In genomic region chr1:134060849-134061569, GRCm38 (mm10) we compare ENCODE assay signal across 8 mouse cellular contexts. TPM values are rescaled to one million over a fixed set of nuclear protein-coding genes. Genes with fewer than 3 reads are reported as not detected.
DNase-seq lines count a peak whose midpoint lies in the region; ATAC-seq and TF ChIP-seq lines count a peak whose summit lies in the region.

No protein-coding gene starts in this region.

- no peaks in the 10 kb centered on the region for H3K27me3 ChIP-seq in hindbrain, postnatal 0 days (ENCODE audit: insufficient read depth, low read length)

- 1% methylated on average over 31 of the region's 31 CpGs for WGBS in hindbrain, postnatal 0 days

- H3K36me3 ChIP-seq in hindbrain, postnatal 0 days (ENCODE audit: insufficient read depth, low read length) = no peaks in the 10 kb centered on the region

- peak; percentile 33; the same call in 1 of the 2 replicates for TF ChIP-seq CTCF in gastrocnemius, adult 2 months (IDR thresholded peaks at IDR 0.05)
- TF ChIP-seq CTCF in hindbrain, postnatal 0 days (IDR thresholded peaks at IDR 0.05; ENCODE audit: low read depth) = peak; percentile 51

- peak; percentile 91 for ATAC-seq in hindbrain, postnatal 0 days
- peak; percentile 66 for ATAC-seq in megakaryocyte, adult 5-6 weeks (ENCODE audit: poor library complexity, severe bottlenecking)

- peak overlapping the region; percentile 70 for H3K4me3 ChIP-seq in gastrocnemius, adult 2 months
- peak overlapping the region; percentile 27 for H3K4me3 ChIP-seq in hindbrain, postnatal 0 days (ENCODE audit: low read length)

- H3K4me2 ChIP-seq in hindbrain, postnatal 0 days (ENCODE audit: low read depth, low read length) = peak overlapping the region; percentile 61

- no peaks in the 10 kb centered on the region for H3K9me3 ChIP-seq in hindbrain, postnatal 0 days (ENCODE audit: low read length)

- H3K4me1 ChIP-seq in hindbrain, postnatal 0 days (ENCODE audit: insufficient read depth, low read length) = peaks cover 43% of the 10 kb centered on the region

- DNase-seq in ZHBTc4 (ENCODE audit: low read depth, low spot score) = peak; percentile 96
- DNase-seq in cerebellum, postnatal 4 days (ENCODE audit: low spot score in 2 of 2) = peak; percentile 62 to 83
- peak; percentile 93 for DNase-seq in gastrocnemius, adult 2 months
- DNase-seq in hindbrain, postnatal 0 days (ENCODE audit: low spot score) = peak; percentile 95
- peak; percentile 76 to 86 for DNase-seq in left cerebral cortex, adult 8-10 months (ENCODE audit: low spot score in 2 of 2)
- peak; percentile 93 for DNase-seq in right cerebral cortex, adult 18-20 months
- peak; percentile 78 for DNase-seq in urinary bladder, adult 2 months (ENCODE audit: low spot score)

- H3K27ac ChIP-seq in gastrocnemius, adult 2 months = peak overlapping the region; percentile 97
- H3K27ac ChIP-seq in hindbrain, postnatal 0 days = peak overlapping the region; percentile 95

- intact Hi-C loops in gastrocnemius, adult 2 months (cut with DNase I) = loop anchor here (2.0 to 5.0 kb wide), 2 partner anchors 18 to 271 kb away; partner anchors contain the start of genes Btg2 and Ppfia4

- peak overlapping the region; percentile 44 for H3K9ac ChIP-seq in hindbrain, postnatal 0 days (replicated peaks; ENCODE audit: low read length)

RNA-seq across cellular contexts. Expression of gene Btg2, which starts 17.9 kb away (rescaled TPM):
- 10 to 100 TPM; 14.1 to 46.8 TPM for total RNA-seq in gastrocnemius, adult 2 months (2021)
- 11.2 and 26.1 TPM in 2 replicates for total RNA-seq in hindbrain, postnatal 0 days (2014; rRNA removed)
- polyA plus RNA-seq in hindbrain, postnatal 0 days (2015; fragmentation: Nextera tagmentation; extraction: Ambion mirVana) = 13.2 and 14.8 TPM in 2 replicates
- 10 to 100 TPM; 11.3 to 21.4 (median 12.1) TPM for total RNA-seq in left cerebral cortex, adult 8-10 months (2022)
- total RNA-seq in megakaryocyte, adult 5-6 weeks (2015) = 68.9 and 87.3 TPM in 2 replicates
- 175 and 189 TPM in 2 replicates for total RNA-seq in megakaryocyte, adult 5-6 weeks (2017)
- polyA plus RNA-seq in urinary bladder, adult 2 months (2012; rRNA removed) = 48.4 and 67.8 TPM in 2 replicates

RNA-seq across cellular contexts. Expression of gene Fmod, which starts 24.0 kb away (rescaled TPM):
- total RNA-seq in gastrocnemius, adult 2 months (2021) = 100 to 1,000 TPM in 1 of 2 experiments, 10 to 100 TPM in 1; 53.6 to 322 TPM
- total RNA-seq in hindbrain, postnatal 0 days (2014; rRNA removed) = 10.6 and 16.3 TPM in 2 replicates
- 17.0 and 21.8 TPM in 2 replicates for polyA plus RNA-seq in hindbrain, postnatal 0 days (2015; fragmentation: Nextera tagmentation; extraction: Ambion mirVana)
- total RNA-seq in left cerebral cortex, adult 8-10 months (2022) = 10 to 100 TPM; 15.9 to 22.2 (median 20.9) TPM
- total RNA-seq in megakaryocyte, adult 5-6 weeks (2015) = not detected in 2 replicates
- total RNA-seq in megakaryocyte, adult 5-6 weeks (2017) = not detected in 2 replicates
- polyA plus RNA-seq in urinary bladder, adult 2 months (2012; rRNA removed) = 14.0 and 18.9 TPM in 2 replicates

RNA-seq across cellular contexts. Expression of gene Chit1, which starts 50.0 kb away (rescaled TPM):
- total RNA-seq in gastrocnemius, adult 2 months (2021) = not detected
- total RNA-seq in hindbrain, postnatal 0 days (2014; rRNA removed) = 0.14 TPM in 1 of 2 replicates, not detected in the other
- 0.46 and 0.48 TPM in 2 replicates for polyA plus RNA-seq in hindbrain, postnatal 0 days (2015; fragmentation: Nextera tagmentation; extraction: Ambion mirVana)
- total RNA-seq in left cerebral cortex, adult 8-10 months (2022) = under 1 TPM in 1 of 4 experiments, not detected in 3; 0.19 TPM
- 0.16 and 0.83 TPM in 2 replicates for total RNA-seq in megakaryocyte, adult 5-6 weeks (2015)
- 0.07 TPM in 1 of 2 replicates, not detected in the other for total RNA-seq in megakaryocyte, adult 5-6 weeks (2017)
- 0.04 TPM in 1 of 2 replicates, not detected in the other for polyA plus RNA-seq in urinary bladder, adult 2 months (2012; rRNA removed)

Comparison
In these comparisons a context has a peak if more than half of its experiments do, and no peak if none do; other contexts are left out.
1. Peak in every context shown above with its lines: DNase-seq, ATAC-seq, H3K4me3 ChIP-seq and H3K27ac ChIP-seq.
2. RNA of gene Fmod, which starts 24.0 kb away (total RNA-seq): 53.6 to 322 TPM in gastrocnemius, adult 2 months, 15.9 to 22.2 TPM in left cerebral cortex, adult 8-10 months and 10.6 to 16.3 TPM in hindbrain, postnatal 0 days; not detected in megakaryocyte, adult 5-6 weeks; every median in the first group is over 10 times any median in the second.